Mouse (Mus musculus): ENCODE measurements around the gene Ppm1h.

Gene Ppm1h

DNA sequence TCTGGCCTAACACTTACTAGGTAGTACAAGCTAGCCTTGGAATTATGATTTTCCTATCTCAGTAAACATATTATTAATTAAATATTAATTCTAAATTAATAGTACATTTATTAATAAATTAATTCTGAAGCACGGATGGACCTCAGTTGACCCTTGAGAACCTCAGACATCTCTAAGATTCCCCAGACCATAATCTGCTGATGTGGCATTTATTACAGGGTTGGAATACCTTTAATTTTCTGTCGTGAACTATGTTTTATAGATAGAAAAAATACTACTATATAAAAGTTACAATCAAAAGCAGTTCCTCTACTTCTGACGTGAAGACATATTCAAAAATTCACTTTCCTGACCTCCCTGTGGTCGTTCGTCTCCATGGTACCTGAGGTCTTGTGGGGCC lies 19.8 kb downstream of the Ppm1h start:
- in situ Hi-C loops (cut with MboI, MseI) = no loop called here

- in situ Hi-C loops (cut with MboI, MseI) = no loop called here
These were observed 26.3 kb downstream of the Ppm1h start for GRCm38 (mm10) chr10:122704901-122705300.

DNA sequence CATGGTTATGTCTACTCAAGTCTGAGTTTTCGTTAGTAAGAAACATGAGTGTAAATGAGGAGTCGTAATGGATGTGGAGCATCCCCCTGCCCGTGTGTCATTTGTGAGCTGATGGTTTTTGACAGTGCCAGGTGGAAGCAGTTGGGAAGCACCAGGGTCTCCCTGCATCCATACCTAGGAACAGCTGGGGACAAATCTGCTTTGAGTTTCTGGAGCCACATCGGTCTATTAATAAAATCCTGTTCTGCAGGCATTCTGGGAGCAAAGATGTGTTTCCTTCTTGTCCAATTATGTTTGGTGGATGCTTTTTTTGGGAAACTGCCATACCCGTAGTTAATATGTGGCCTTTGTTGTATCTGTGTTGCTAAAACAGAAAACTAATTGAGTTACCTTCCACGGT lies 26.9 kb downstream of the Ppm1h start:
- in situ Hi-C loops (cut with MboI, MseI) = no loop called here

GRCm38 (mm10) chr10:122711381-122711811 lies 32.8 kb downstream of the Ppm1h start:
- in situ Hi-C loops (cut with MboI, MseI) = no loop called here

GRCm38 (mm10) chr10:122712307-122712706 lies 33.7 kb downstream of the Ppm1h start:
- in situ Hi-C loops (cut with MboI, MseI) = no loop called here

DNA sequence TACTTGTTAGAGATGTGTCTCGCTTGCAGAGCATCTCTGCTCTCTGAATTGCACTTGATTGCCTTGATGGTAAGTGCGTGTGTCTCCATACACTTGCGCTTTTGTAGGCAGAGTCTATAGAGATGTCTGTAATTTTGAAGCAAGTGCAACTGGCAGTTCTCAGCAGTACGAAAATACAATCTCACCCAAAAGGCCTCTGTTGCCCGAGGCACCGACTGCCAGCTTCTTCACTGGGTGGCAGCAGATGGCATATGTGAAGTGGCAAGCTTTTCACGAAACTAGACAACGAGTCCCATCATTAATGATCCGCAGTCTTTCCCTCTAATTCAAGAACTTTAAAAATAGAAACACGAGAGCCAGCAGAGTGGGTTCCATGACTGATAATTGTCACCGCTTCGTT lies 37.3 kb downstream of the Ppm1h start:
- in situ Hi-C loops (cut with MboI, MseI) = no loop called here

GRCm38 (mm10) chr10:122716286-122716685 lies 37.7 kb downstream of the Ppm1h start:
- in situ Hi-C loops (cut with MboI, MseI) = no loop called here

DNA sequence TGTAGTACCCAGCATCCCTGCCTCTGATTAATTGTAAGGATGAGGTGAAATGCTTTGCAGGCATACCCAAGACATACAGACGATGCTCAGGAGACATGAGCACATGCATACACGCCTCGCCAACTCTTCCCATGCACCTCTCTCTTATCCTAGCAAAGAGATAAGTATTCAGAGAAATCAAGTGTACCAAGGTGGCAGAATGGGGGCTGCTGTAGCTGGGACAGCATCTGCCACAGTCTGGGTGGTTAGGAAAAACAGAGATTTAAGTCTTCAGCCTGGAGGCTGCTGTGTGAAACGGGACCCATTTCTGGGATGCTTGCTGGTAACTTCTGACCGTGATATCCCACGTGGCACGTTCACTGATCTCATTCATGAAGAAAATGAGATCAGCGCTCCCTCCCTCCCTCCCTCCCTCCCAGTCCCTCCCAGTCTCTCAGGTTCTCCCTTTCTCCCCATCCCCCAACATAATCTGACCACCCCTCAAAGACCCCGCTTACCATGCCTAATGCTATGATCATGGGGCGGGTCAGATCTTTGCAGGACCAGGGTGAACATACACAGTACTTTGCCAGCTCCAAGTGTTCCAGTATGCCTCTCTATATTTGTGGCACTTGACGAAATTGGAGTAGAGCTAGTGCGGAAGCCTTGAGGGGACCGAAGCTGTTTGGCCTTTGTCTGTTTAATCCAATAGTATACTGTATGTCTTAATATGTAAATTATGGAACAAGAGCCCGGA lies 38.3 kb downstream of the Ppm1h start:
- in situ Hi-C loops (cut with MboI, MseI) = no loop called here

DNA sequence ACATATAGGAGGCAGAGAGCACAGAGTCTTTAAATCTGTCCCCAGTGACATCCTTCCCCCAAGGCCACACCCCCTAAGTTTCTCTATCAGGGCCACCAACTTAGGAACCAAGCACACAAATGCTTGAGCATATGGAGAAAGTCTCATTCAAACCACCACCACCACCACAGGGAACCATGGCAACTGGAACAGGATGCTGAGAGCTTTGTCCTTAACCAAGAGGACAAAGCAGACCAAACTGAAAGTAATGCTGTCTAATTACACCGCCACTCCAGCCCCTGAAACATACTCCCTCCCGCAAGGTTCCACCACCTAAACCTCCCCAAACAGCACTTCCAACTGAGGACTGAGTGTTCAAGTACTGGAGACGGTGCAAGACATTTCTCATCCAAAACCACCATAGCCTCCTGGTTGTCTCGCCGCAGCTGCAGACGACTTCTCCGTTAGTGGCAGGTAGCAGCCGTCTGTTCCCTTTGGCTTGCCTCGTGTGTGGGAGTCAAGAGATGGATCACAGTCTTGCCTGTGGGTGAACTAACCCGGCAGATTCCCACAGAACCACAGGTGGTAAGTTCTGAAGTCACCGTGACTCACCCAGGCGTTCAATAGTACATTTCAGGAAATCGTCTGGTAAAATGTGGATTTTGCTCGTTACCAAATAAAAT lies 39.3 kb downstream of the Ppm1h start:
- in situ Hi-C loops (cut with MboI, MseI) = no loop called here

GRCm38 (mm10) chr10:122718951-122719350 lies 40.4 kb downstream of the Ppm1h start:
- in situ Hi-C loops (cut with MboI, MseI) = no loop called here

DNA sequence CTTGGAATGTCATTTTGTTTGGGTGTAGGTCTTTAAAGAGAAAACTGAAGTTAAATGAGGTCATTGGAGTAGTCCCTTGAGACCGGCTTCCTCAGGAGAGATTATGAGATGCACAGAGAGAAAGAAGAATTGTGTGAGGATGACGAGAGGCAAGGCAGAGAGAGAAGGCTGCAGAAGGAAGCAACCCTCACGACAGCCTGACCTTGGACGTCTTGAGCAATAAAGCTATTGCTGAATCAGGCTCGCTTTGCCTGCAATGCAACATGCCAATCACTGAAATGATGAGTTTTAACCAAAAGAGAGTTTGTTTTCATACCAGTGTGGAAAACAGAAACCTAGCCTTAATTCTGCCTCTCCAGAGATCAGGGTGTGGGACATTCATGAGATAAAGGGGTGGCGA lies 43.5 kb downstream of the Ppm1h start:
- in situ Hi-C loops (cut with MboI, MseI) = no loop called here

DNA sequence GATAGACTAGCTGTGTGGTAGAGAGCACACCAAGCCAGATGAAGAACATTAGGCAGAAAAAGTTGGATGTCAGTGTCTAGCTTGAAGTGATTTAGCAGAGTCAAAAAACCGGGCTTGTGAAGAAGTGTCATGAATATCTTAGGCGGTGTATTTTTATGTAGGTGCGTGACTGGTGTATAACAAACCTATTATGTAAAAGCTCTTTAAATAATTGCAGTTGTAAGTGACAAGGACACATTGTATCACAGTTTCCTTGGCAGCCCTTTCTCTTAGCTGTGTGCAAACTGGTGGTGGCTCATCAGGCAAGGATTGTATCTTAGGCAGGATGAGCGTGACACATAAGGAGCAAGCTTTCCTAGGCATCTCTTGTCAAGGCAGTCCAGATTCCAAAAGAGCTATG lies 46.1 kb downstream of the Ppm1h start:
- in situ Hi-C loops (cut with MboI, MseI) = no loop called here

DNA sequence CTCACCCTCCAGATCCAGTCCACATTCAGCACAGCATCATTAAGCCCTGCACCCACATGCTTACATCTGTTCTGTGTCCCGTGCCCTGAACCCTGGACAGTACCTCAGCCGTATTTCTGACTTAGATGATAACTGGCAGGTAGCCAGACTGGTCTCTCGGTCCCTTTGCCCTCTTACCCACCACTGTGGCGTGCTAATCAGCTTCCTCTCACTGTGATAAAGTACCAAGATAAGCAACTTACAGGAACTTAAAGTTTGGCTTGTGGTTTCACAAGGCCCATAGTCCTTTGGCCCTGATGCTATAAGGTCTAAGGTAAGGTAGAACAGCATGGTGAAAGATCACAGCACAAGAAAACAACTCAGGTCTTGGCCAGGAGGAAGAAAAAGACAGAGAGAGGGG lies 48.7 kb downstream of the Ppm1h start:
- in situ Hi-C loops (cut with MboI, MseI) = no loop called here

GRCm38 (mm10) chr10:122728172-122728571 lies 49.6 kb downstream of the Ppm1h start:
- in situ Hi-C loops (cut with MboI, MseI) = no loop called here

GRCm38 (mm10) chr10:122732146-122732545 lies 53.6 kb downstream of the Ppm1h start:
- in situ Hi-C loops (cut with MboI, MseI) = no loop called here

DNA sequence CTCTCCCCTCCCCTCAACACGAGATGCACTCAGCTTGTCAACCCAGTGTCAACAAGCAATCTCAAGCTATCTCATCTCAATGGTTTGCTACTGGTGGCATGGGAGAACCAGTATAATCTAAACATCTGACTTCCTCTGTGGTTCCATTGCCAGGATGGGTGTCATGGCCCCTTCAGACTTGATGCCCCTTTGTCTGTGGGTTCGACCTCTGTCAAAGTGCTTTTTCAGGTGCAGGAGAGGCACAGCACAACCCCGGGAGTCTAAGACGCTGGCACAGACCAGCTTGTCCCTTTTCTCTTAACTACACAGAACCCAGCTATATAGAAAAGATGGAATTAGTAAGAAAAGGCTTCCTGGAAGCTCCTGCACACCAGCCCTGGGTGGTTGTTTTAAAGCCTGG lies 56.0 kb downstream of the Ppm1h start:
- in situ Hi-C loops (cut with MboI, MseI) = no loop called here

DNA sequence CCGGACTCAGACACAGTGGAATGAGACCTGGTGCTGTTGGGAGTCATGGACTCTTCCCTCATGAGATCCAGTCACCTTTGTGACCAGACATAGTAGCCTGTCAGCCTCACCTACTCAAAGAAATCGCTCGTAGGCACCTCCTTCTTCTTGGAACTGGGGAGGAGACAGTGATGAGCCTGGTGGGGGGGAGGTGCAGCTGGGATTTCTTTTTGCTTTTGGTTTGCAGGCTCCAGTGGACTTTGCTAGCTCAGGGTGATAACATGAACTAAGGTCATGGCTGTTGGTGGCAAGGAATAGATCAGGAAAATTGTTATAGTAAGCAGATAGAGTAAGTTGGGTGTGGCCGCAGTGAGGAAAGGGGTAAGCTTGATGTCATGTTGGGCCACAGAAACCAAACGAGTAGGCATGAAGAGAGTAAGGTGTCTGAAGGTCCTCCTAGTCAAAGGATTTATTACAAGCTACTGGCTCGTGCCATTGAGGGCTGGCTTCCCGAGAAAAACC lies 56.8 kb downstream of the Ppm1h start:
- in situ Hi-C loops (cut with MboI, MseI) = no loop called here

- in situ Hi-C loops (cut with MboI, MseI) = no loop called here
These were observed 58.3 kb downstream of the Ppm1h start for GRCm38 (mm10) chr10:122736835-122737234.

GRCm38 (mm10) chr10:122738526-122738925 lies 60.0 kb downstream of the Ppm1h start:
- in situ Hi-C loops (cut with MboI, MseI) = no loop called here

GRCm38 (mm10) chr10:122739037-122739436 lies 60.5 kb downstream of the Ppm1h start:
- in situ Hi-C loops (cut with MboI, MseI) = no loop called here

GRCm38 (mm10) chr10:122740117-122740516 lies 61.6 kb downstream of the Ppm1h start:
- in situ Hi-C loops (cut with MboI, MseI) = no loop called here

DNA sequence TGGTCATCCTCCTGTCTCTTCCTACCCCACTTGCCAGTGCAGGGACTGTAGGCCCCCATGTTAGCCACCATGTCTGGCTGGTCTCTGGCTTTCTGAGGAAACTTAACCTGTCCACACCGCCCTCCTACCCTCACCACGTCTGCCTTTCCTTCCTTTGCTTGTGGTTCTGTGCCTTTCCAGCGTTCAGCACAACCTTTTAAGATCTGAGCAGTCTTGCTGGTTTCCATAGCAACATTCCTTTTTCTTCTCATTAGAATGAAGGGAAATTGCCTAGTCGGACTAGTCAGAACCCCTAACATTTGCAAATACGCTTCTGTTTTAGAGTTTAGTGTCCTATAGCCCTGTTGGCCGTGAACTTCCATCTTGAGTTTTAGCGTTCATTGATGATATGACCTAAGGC lies 62.6 kb downstream of the Ppm1h start:
- in situ Hi-C loops (cut with MboI, MseI) = no loop called here

GRCm38 (mm10) chr10:122742136-122742535 lies 63.6 kb downstream of the Ppm1h start:
- in situ Hi-C loops (cut with MboI, MseI) = no loop called here

All from T-helper 1 cell (primary cell).